Mouse (Mus musculus) embryonic facial prominence, embryonic 12.5 days (tissue): ENCODE results near the gene Dock1. TPM values are rescaled to one million over a fixed set of nuclear protein-coding genes. Genes with fewer than 3 reads are reported as not detected.

Source experiments
- ATAC-seq: fragments of 200-750 bp; cut with Nextera tagmentation; 2 replicates; pipeline ENCODE4 v1.8.0; 2017; ENCODE audit not compliant: insufficient number of reproducible peaks, insufficient read depth, low FRiP score, low TSS enrichment
- H3K27ac ChIP-seq: fragments of 300-500 bp; sonication (generic); 2 replicates; pipeline ENCODE4 v1.5.1; 2016; ENCODE audit warnings: mild to moderate bottlenecking
- H3K27me3 ChIP-seq: fragments of 300-500 bp; sonication (generic); 2 replicates; pipeline ENCODE4 v1.6.1; 2016; ENCODE audit warnings: mild to moderate bottlenecking, moderate library complexity
- H3K36me3 ChIP-seq: fragments of 300-500 bp; sonication (generic); 2 replicates; pipeline ENCODE4 v1.6.1; 2016; ENCODE audit warnings: mild to moderate bottlenecking
- H3K4me1 ChIP-seq: fragments of 300-500 bp; sonication (generic); 2 replicates; pipeline ENCODE4 v1.6.1; 2016
- H3K4me2 ChIP-seq: fragments of 300-500 bp; sonication (generic); replicated peaks from 2 replicates; pipeline ENCODE4 v1.6.1; 2016; ENCODE audit warnings: mild to moderate bottlenecking, moderate library complexity
- H3K4me3 ChIP-seq: fragments of 300-500 bp; sonication (generic); 2 replicates; pipeline ENCODE4 v1.5.1; 2016; ENCODE audit warnings: mild to moderate bottlenecking
- H3K9ac ChIP-seq: fragments of 300-500 bp; sonication (generic); 2 replicates; pipeline ENCODE4 v1.6.1; 2016; ENCODE audit warnings: mild to moderate bottlenecking, moderate library complexity
- H3K9me3 ChIP-seq: fragments of 300-500 bp; sonication (generic); 2 replicates; pipeline ENCODE4 v1.6.1; 2016; ENCODE audit warnings: mild to moderate bottlenecking, moderate library complexity
- whole genome bisulfite sequencing: fragments of 180-500 bp; shearing (Covaris S2); methylation state at CpG from one replicate; pipeline ENCODE4 v1.1.7; 2016; 5-methylcytosine and 5-hydroxymethylcytosine counted together
- polyA plus RNA-seq: library from polyadenylated mRNA; unstranded; fragments of >200 nt; fragmentation: Nextera tagmentation; extraction: Ambion mirVana; gene quantifications from 2 replicates; pipeline ENCODE4 v1.2.1, GENCODE M21; 2016

Dock1 gene
- polyA plus RNA-seq, 1 experiment from 2014 or later, result 50.5 TPM

GRCm38 (mm10) chr7:135068887-135069286 is 398.4 kb downstream of the Dock1 start:
- 81% methylated on average over 3 of the region's 3 CpGs for WGBS
- Histone ChIP-seq H3K36me3 (no peaks in the 10 kb centered on the region), H3K9ac (no peak overlapping the region), H3K4me1 (no peaks in the 10 kb centered on the region), H3K27me3 (no peaks in the 10 kb centered on the region), H3K4me2 (no peak overlapping the region), H3K9me3 (no peaks in the 10 kb centered on the region), H3K27ac (no peak overlapping the region), H3K4me3 (no peak overlapping the region)
- no peak for ATAC-seq

GRCm38 (mm10) chr7:135076904-135077303 is 406.4 kb downstream of the Dock1 start:
- Histone ChIP-seq H3K9ac (no peak overlapping the region), H3K27me3 (no peaks in the 10 kb centered on the region), H3K4me3 (no peak overlapping the region), H3K27ac (no peak overlapping the region), H3K9me3 (no peaks in the 10 kb centered on the region), H3K4me1 (no peaks in the 10 kb centered on the region), H3K4me2 (no peak overlapping the region), H3K36me3 (no peaks in the 10 kb centered on the region)
- no peak for ATAC-seq
- 91% methylated on average over 6 of the region's 6 CpGs for WGBS

- ATAC-seq, result no peak
- no peaks in the 10 kb centered on the region for H3K9me3 ChIP-seq
- H3K27me3 ChIP-seq, result no peaks in the 10 kb centered on the region
- 75% methylated on average over 6 of the region's 6 CpGs for WGBS
- no peak overlapping the region for H3K4me3 ChIP-seq
- no peak overlapping the region for H3K27ac ChIP-seq
- H3K9ac ChIP-seq, result no peak overlapping the region
- H3K4me2 ChIP-seq, result no peak overlapping the region
- 0 out of 2 replicates have a peak, but pooled peaks cover 3% of the 10 kb centered on the region for H3K36me3 ChIP-seq
- H3K4me1 ChIP-seq, result no peaks in the 10 kb centered on the region
Measured at GRCm38 (mm10) chr7:135077340-135077739, 406.9 kb downstream of the Dock1 start.

- ATAC-seq, result no peak
- no peak overlapping the region for H3K4me2 ChIP-seq
- no peaks in the 10 kb centered on the region for H3K4me1 ChIP-seq
- no peaks in the 10 kb centered on the region for H3K9me3 ChIP-seq
- no peak overlapping the region for H3K9ac ChIP-seq
- no peak overlapping the region for H3K27ac ChIP-seq
- no peak overlapping the region for H3K4me3 ChIP-seq
- H3K27me3 ChIP-seq, result no peaks in the 10 kb centered on the region
- peaks cover 8% of the 10 kb centered on the region; the same call in 1 of the 2 replicates for H3K36me3 ChIP-seq
- WGBS, result 82% methylated on average over 10 of the region's 10 CpGs
Measured at GRCm38 (mm10) chr7:135077806-135078205, 407.4 kb downstream of the Dock1 start.

GRCm38 (mm10) chr7:135083421-135083820 is 413.0 kb downstream of the Dock1 start:
- peaks cover 21% of the 10 kb centered on the region; the same call in 1 of the 2 replicates for H3K36me3 ChIP-seq
- 95% methylated on average over 8 of the region's 8 CpGs for WGBS
- no peaks in the 10 kb centered on the region for H3K9me3 ChIP-seq
- H3K9ac ChIP-seq, result no peak overlapping the region
- ATAC-seq, result no peak
- H3K4me3 ChIP-seq, result no peak overlapping the region
- no peaks in the 10 kb centered on the region for H3K4me1 ChIP-seq
- no peaks in the 10 kb centered on the region for H3K27me3 ChIP-seq
- H3K27ac ChIP-seq, result no peak overlapping the region
- no peak overlapping the region for H3K4me2 ChIP-seq

GRCm38 (mm10) chr7:135084069-135084468 is 413.6 kb downstream of the Dock1 start:
- Histone ChIP-seq H3K27me3 (no peaks in the 10 kb centered on the region), H3K4me2 (no peak overlapping the region), H3K4me3 (no peak overlapping the region), H3K9ac (no peak overlapping the region), H3K9me3 (no peaks in the 10 kb centered on the region), H3K36me3 (peaks cover 21% of the 10 kb centered on the region; the same call in 1 of the 2 replicates), H3K27ac (no peak overlapping the region), H3K4me1 (no peaks in the 10 kb centered on the region)
- 76% methylated on average over 7 of the region's 7 CpGs for WGBS
- no peak for ATAC-seq

- Histone ChIP-seq H3K9me3 (no peaks in the 10 kb centered on the region), H3K4me1 (no peaks in the 10 kb centered on the region), H3K4me2 (no peak overlapping the region), H3K9ac (no peak overlapping the region), H3K27ac (no peak overlapping the region), H3K4me3 (no peak overlapping the region), H3K27me3 (no peaks in the 10 kb centered on the region), H3K36me3 (peaks cover 21% of the 10 kb centered on the region; the same call in 1 of the 2 replicates)
- 83% methylated on average over 5 of the region's 5 CpGs for WGBS
- no peak for ATAC-seq
Measured at GRCm38 (mm10) chr7:135086556-135086955, 416.1 kb downstream of the Dock1 start.

GRCm38 (mm10) chr7:135089626-135090025 is 419.2 kb downstream of the Dock1 start:
- H3K36me3 ChIP-seq, result 0 out of 2 replicates have a peak, but pooled peaks cover 3% of the 10 kb centered on the region
- 86% methylated on average over 4 of the region's 4 CpGs for WGBS

GRCm38 (mm10) chr7:135093851-135094250 is 423.4 kb downstream of the Dock1 start:
- Histone ChIP-seq H3K9me3 (no peaks in the 10 kb centered on the region), H3K27me3 (no peaks in the 10 kb centered on the region), H3K27ac (no peak overlapping the region), H3K36me3 (0 out of 2 replicates have a peak, but pooled peaks cover 8% of the 10 kb centered on the region), H3K4me2 (no peak overlapping the region), H3K4me3 (no peak overlapping the region), H3K4me1 (no peaks in the 10 kb centered on the region), H3K9ac (no peak overlapping the region)
- WGBS, result 52% methylated on average over 2 of the region's 2 CpGs
- ATAC-seq, result no peak

More at GRCm38 (mm10) chr7:135089626-135090025, 419.2 kb downstream of the Dock1 start:
- ATAC-seq, result no peak
- Histone ChIP-seq H3K27me3 (no peaks in the 10 kb centered on the region), H3K4me1 (no peaks in the 10 kb centered on the region), H3K4me2 (no peak overlapping the region), H3K4me3 (no peak overlapping the region), H3K9me3 (no peaks in the 10 kb centered on the region), H3K27ac (no peak overlapping the region), H3K9ac (no peak overlapping the region)

GRCm38 (mm10) chr7:135101921-135102320 is 431.5 kb downstream of the Dock1 start:
- no peak overlapping the region for H3K9ac ChIP-seq
- H3K27me3 ChIP-seq, result no peaks in the 10 kb centered on the region
- H3K4me1 ChIP-seq, result no peaks in the 10 kb centered on the region
- no peaks in the 10 kb centered on the region for H3K9me3 ChIP-seq
- no peak overlapping the region for H3K4me2 ChIP-seq
- WGBS, result 89% methylated on average over 7 of the region's 7 CpGs
- H3K27ac ChIP-seq, result no peak overlapping the region
- no peak overlapping the region for H3K4me3 ChIP-seq
- no peaks in the 10 kb centered on the region for H3K36me3 ChIP-seq
- no peak for ATAC-seq

- Histone ChIP-seq H3K27ac (no peak overlapping the region), H3K4me1 (no peaks in the 10 kb centered on the region), H3K4me3 (no peak overlapping the region), H3K27me3 (no peaks in the 10 kb centered on the region), H3K9ac (no peak overlapping the region), H3K4me2 (no peak overlapping the region), H3K9me3 (no peaks in the 10 kb centered on the region), H3K36me3 (peaks cover 23% of the 10 kb centered on the region)
- ATAC-seq, result no peak
- WGBS, result 88% methylated on average over 3 of the region's 3 CpGs
Measured at GRCm38 (mm10) chr7:135106536-135106935, 436.1 kb downstream of the Dock1 start.

GRCm38 (mm10) chr7:135110307-135110706 is 439.9 kb downstream of the Dock1 start:
- no peak for ATAC-seq
- H3K27ac ChIP-seq, result no peak overlapping the region
- no peaks in the 10 kb centered on the region for H3K9me3 ChIP-seq
- no peak overlapping the region for H3K9ac ChIP-seq
- 93% methylated on average over 1 of the region's 1 CpGs for whole genome bisulfite sequencing
- H3K4me1 ChIP-seq, result no peaks in the 10 kb centered on the region
- H3K27me3 ChIP-seq, result no peaks in the 10 kb centered on the region
- peaks cover 32% of the 10 kb centered on the region for H3K36me3 ChIP-seq
- no peak overlapping the region for H3K4me3 ChIP-seq
- H3K4me2 ChIP-seq, result no peak overlapping the region
